Mouse (Mus musculus) frontal cortex, postnatal 14 days (tissue): ENCODE measurements around the gene Phc1.
"Not testable (repeated sequence)": the region's sequence is repeated elsewhere in the genome, so short reads cannot be mapped to it uniquely, and the experiment has no call there.

Experiments
- DNase-seq, 2 experiments: peaks; one replicate each; pipeline ENCODE4 v3.0.0; 2022; ENCODE audit warnings: low spot score in 2 of 2

Phc1 gene

DNA sequence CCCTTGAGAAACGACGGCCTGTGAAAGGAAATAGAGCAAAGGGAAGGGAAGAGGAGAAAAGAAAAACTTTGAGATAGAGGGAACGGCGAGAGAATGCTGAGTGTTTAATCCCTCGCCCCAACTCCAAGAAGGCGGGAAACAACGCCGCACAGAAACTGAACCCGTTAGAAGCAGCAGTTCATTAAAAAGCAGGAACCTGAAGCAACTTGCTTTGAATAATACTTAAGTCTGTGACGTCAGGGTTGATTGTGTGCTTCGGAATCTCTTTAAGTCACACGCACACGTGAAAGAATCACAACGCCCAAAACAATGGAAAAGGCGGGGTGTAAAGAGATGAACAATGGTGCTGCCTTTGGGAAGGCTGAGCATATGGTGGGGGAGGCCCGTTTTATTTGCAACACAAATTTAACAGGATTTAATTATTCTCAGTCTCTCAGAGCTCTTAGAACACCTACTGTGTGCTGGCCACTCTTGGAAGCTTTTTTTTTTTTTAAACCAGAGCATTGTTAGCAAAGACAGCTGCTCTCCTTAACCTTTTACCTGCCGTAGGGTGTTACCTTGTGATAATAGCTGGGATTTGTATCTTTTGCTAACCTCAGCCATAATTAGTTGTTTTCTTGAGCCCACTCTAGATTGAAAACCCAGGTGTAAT is at the start of gene Phc1:
Gene Phc1 (minus strand): TSS at position 213 of the 652 bp plus-strand sequence.
- peak in 1 of 2 experiments; percentile 13 for DNase-seq

DNA sequence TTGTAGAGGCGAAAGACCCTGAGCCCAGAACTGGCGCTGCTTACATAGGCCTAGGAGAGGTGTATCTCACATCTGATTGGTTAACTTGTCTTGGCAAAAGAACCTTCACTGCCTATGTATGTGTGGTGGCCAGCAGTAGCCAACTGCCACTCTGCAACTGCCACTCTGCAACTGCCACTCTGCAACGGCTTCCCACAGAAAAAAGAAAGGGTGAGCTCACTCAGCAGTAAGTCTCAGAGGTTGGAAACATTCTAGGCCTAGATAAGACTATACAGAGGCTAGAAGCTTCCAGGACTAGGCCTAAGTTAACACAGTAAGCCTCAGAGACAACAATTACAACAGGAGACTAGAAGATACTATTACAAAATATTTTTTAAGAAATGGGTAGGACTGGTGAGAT is 49.6 kb upstream of the Phc1 start:
- DNase-seq = not testable (repeated sequence)

DNA sequence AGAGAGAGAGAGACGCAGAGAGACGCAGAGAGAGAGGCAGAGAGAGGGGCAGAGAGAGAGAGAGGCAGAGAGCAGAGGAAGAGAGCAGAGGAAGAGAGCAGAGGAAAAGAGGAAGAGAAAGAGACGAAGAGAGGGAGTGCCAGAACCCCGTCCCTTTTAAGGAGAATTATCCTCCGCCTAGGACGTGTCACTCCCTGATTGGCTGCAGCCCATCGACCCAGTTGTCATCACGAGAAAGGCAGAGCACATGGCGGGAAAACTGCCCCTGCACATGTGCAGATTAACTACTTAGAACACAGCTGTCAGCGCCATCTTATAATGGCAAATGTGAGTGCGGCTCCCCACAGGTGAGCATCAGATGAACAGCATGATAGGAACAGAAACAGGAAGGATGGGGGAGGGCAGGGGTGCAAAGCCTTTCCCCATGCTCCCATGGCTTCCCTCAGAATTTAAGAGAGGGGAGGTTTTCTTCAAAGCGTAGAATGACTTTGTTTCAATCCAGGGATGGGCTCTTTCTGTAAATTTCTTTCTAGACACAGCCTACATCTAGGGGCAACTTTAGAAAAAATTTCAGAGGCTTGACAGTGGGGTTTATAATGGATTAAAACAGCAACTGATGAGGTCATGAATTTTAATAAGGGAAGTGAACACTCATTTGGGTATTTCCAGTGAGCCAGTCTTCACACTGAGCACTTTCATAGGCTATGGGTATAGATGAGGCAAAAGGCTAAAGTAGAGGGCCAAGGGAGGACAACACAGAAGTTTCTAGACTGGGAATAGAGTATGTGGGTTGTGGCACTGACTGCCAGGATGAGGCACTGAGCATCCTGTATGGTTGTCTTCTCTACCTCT is 47.0 kb upstream of the Phc1 start:
- DNase-seq = not testable (repeated sequence)

DNA sequence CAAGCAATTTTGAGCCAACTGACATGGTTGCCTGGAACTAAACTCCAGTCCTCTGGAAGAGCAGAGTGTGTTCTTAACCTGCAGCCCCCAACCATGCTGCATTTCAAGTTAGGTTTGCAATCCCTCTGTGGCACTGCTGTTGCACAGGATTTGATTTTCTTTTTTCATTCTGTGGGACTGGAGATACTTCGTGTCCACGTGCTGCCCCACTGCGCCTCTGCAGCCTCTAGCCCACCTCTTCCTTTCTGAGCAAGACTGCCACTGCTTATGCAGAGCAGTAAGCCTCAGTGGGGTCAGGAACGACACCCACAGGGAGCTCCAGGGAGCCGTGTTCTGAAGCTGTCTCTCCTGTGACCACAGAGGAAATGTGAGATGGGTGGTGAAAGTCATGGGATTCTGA is 45.4 kb upstream of the Phc1 start:
- DNase-seq = no peak

DNA sequence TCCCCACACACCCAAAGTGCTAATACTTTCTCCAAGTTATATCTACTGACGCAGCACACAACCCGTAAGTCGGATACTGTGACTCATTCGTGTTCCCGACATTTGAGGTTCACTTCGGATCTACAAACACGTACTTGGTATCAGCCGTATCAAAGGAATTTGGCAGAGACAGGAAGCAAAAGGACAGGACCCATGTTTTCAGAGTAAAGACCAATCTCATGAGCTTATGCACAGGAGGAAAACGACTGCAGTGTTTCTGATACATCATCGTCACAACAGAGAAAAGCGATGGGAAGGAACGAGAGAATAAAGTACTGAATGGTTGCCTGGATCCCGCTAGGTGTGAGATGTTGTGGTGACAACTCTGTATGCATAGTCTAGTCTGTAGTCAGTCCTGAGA is 44.5 kb upstream of the Phc1 start:
- no peak for DNase-seq

DNA sequence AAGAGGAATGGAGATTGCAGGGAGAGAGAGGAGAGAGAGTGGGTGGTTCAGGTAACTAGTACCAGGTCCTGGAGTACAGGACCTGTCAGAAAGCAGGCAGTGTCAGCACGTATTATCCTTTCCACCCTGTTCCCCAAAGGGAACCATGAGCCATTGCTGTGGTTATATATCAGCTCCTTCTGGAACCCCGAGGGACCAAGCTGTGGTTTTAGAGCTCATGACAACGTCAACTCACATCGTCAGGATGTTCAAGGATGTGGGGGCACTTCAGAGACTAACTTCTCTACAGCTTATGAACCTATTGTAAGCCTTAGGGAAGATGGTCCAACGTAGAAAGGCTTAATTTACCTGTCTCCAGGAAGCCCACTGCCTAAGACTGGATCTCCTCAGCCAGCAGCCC is 42.9 kb upstream of the Phc1 start:
- no peak for DNase-seq

DNA sequence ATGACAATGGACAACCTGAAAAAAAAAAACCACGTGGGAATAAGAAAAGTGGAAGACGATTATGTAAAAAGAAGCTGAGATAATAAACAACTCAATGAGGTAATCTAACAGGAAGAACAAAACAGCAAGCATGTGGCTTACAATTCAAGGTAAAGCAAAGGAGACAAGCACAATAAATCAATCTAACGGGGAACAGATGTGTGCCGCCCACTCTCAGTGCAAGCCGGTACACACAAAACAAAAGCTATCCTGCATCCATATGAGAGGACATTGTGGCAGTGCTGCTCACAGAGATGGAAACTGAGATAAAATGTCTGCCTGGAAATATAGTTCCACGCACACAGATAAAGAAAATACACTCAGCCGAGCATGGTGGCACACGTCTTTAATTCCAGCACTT is 41.7 kb upstream of the Phc1 start:
- DNase-seq = no peak

DNA sequence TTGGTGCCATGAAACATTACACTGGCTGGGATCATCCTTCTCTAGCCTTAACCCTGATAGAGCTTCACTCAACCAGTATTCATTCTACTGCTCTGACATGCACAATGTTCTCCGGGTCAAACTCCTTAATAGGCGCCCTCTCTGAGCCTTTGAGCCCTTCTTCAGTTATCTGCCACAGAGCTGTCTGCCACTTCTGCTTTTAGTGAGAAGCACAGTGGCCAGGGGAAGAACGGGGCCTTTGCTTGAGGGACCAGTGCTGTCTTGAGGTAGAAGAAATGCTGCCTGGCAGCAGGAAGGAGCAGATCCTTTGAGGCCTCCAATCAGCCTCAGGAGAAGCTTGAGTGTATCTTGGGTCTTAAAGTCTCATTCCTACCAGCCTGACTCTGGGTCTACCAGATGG is 27.9 kb upstream of the Phc1 start:
- no peak for DNase-seq

DNA sequence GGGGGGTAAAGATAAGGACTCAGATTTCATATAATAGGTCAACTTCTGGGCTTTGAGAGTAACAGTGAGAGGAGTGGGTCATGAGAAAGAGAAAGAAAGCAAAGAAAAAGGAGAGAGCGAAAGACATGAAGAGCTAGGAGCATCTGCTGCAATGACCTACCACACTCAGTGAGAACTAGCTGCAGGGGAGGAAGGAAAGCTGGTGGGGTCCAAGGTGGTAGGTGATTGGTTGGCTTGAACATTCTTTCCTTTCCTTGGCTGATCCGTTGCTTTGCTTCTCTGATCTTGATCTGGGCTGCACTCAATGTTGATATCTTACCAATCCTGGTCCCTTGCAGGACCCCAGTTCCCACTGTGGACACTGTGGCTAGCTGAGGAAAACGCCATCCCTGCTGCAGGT is 26.6 kb upstream of the Phc1 start:
- DNase-seq = no peak

DNA sequence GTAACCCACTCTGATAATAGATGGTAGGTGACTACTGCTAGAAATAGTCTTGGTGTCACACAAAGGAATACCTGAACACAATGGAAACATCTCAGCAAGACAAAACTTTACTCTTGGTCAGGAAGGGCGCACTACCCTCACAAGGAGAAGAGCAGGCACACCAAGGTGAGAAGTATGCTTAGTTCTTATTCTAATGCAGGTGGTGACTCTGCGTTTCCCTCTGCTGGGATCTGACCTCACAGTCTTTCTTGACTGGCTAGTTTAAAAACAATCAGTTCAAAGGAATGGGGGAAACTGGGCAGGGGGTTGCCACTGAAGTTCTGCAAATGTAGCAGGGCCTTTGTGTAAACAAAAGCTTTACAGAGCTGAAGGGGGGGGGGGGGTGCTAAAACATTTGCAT is 25.9 kb upstream of the Phc1 start:
- DNase-seq = no peak

DNA sequence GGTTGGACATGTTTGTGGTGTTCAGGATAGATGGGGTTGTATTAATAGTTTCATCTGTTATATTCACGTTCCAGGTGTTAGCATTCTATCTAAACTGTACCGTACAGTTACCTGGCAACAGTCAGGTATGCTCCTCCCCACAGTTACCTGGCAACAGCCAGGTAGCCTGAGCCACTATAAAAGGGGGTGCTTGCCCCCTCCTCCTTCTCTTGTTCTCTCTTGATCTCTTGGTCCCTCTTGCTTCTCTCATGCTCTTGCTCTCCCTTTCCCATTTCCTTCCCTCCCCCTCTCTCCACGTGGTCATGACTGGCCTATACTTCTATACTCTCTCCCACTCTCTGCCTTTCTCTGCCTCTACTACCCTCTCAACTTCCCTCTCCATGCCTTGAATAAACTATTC is 25.3 kb upstream of the Phc1 start:
- no peak for DNase-seq

DNA sequence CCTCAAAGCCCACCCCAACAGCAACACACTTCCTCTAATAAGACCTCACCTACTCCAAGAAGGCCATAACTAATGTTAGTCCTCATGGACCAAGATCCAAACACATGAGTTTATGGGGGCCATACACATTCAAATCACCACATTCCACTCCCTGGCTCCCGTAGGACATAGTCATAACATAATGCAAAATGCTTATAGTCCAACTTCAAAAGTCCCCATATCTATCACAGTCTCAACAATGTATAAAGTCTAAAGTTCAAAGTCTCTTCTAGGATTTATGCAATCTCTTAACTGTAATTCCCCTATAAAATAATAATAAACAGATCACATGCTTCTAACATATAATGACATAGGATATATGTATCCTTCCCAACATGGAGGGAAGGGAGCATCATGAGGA is 16.7 kb upstream of the Phc1 start:
- DNase-seq = no peak

DNA sequence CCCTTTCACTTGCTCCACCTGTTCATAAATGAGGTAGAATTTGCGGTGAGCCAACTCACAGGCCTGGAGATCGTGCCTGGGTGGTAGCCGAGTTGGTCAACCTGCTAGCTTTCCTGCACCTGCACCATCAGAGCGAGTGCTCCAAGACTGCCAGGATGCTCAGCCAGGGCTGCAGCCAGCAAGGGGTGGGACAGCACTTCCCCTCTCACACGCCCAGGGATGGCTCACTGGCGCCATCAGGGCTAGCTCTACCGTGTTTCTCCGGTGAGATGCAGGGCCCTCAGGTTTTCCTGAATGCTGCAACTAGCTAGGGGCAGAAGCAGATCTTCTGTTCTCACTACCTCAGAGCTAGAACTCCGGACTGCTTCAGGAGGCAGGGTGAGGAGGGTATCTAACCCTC is 15.5 kb upstream of the Phc1 start:
- no peak for DNase-seq

DNA sequence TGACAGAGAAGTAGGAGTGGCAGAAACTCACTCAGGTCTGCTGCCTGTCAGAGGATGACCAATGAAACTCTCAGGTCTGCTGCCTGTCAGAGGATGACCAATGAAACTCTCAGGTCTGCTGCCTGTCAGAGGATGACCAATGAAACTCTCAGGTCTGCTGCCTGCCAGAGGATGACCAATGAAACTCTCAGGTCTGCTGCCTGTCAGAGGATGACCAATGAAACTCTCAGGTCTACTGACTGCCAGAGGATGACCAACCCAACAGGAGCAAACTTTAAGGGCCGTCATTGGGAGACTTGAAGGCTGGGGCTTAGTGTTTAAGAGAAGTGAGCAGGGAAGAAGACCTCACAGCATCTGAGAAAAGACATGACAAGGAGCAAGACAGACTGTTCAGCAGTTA is 7.0 kb upstream of the Phc1 start:
- DNase-seq = not testable (repeated sequence)

DNA sequence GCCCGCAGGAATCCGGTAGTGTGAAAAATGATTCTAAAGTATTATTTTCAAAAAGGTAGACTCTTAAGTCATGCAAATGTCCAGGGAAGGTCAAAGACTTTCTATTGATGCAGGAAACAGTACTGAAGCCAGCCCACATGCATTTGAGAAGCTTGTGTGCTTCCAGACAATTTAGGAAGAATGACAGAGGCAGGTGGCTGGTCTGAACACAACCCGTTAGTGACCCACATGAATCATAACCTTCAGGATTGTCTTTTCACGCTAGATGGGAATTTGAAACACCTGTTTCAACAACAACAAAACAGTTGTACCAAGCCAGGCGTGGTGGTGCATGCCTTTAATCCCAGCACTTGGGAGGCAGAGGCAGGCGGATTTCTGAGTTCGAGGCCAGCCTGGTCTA is 6.0 kb upstream of the Phc1 start:
- no peak for DNase-seq

DNA sequence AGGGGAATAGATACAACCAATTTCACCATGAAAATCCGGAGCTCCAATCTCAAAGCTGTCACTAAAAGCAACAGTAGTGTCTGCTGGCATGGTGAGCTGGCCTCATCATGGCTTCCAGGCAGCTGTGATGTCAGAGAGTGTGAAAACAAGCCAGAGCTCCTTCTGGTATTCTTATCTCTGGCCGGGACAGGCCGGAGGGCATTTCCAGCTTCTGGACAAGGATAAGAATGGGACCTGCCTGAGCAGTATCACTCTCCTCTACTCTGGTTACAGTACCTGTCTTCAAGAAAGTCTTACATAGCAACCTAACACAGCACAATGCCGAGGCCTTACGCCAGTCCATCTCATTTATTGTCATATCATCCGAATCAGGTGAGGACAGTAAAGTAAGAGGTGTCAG is 5.4 kb upstream of the Phc1 start:
- DNase-seq = no peak

DNA sequence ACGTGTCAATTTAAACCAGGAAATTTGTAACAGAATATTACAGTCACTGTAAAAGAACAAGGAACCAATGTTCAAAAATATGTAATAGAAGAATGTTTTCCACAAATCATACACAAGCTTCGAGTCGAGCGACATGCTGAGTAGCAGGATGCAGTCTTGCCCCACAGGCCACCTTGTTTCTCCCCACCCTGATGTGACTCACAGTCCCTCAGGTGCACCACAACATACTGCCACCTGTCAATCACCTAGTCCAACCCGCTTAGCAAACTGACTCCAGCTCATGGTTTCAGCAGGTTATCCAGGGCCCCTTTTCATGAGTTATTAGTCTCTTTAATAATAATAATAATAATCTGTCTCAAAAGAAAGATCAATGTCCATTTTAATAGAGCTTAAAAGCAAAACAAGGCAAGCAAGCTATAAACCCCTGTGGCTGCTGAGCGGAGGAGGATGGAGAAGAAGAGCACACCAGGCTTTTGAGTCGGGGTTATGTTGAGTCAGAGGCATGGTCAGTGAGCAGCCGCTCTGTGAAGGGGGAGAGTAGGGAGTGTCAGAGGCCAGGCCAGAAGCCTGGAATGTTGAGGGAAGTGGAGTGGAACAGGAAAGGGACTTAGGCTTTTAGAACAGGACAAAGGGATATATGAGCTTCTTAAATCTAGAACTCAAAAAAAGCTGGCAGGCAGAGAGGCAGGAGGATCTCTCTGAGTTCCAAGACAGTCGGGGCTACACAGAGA is 4.2 kb upstream of the Phc1 start:
- no peak for DNase-seq

DNA sequence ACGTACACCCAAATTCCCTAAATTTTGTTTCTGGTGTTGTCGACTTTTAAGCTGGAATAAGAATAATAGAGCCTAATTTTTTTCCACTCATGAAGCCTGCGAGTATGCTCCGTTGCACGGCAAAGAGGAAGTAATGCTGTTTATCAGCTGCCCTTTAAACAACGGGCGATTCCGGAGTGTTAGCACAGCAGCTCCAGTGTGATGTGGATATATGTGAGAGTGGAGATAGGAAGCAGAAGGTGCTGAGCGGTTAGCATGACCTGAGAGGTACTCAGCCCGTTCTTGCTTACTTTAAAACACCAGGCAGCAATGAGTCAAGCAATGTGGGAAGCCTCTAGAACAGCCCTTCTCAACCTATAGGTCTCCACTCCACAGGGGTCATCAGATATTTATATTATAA is 3.4 kb upstream of the Phc1 start:
- no peak for DNase-seq

DNA sequence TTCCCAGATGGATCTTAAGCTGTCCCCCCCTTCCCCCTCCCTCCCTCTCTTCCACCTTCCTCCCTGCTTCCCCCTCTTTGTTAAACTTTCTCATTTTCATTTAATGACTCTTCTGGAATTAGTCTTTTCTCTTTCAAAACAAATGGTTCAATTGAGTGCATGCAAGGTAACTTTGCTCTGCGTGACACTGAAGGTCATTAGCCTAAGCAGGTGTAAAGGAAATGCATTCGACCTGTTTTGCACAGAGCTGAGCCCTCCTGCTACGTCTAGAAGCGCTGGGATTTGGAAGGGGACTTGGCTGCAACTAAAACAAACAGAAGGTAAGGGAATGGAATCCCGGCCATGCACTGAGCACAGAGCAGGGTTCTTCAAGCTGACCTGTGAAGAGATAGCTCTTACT is 1.8 kb upstream of the Phc1 start:
- DNase-seq = no peak

DNA sequence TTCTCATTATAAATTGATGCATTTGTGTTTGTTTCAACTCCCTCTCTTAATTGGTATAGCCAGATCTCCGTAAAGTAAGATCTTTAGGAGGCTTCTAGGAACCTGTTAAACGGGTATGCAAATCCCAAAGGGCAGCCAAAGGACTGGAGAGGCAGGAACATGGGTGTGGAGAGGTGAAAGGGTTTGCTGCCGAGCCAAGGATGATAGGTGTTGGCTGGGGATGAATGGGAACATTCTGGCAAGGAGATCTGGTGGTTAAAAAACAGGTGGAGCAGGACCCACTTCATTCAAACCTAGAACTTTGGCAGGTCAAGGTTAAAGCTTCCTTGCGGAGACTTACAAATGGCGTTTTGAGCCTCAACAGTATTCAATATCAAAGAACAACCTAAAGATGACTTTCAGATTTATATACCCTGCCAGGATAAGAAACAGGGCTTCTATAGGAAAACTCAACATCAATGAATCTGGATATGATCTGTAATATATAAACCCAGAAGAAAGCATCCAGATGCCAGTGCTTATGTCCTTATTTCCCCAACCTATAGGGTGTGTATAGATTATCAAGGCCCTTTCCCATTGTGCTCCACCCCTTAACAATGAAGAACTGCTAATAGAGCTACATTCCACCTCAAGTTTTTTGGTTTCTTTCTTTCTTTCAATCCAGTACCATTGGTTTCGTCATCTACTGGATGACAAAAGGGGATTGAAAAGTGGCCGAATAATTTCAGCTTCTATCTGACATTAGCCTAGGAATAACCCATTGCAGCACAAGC is 863 bp upstream of the Phc1 start:
- no peak for DNase-seq

DNA sequence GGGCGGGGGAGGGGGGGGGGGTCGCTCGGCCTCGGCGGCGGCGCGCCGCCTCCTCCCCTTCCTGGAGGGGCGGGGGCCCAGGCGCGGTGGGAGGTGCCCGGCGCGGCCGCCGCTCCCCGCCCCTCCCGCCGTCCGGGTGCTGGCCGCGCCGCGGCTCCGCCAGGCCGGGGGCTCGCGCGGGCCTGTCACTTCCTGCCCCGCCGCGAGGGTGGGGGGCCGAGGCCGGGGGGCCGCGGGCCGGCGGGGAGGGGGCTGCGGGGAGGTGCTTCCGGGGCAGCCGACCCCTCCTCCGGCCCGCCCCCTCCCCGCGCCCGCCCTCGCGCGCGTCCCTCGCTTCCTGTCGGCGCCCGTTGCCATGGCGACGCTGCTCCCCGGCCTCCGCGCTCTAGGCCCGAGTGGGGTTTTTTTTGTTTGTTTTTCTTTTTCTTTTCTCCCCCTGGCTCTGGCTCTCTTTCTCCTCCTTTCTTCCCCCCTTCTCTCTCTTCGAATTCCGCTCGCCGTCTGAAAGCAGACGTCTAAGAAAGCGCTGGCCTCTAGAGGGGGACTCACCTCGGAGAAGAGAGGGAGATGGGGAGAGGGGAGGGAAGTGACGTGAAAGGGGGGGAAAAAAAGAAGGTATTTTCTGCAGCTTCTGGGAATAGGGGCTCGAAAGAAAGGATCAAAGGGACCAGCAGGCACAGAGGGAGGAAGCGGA is 566 bp downstream of the Phc1 start:
- peak; percentile 50 to 68 for DNase-seq
